Mouse (Mus musculus) spleen, postnatal 36 days (tissue): ENCODE data around the gene Gm14296.
"Not testable (repeated sequence)": the region's sequence is repeated elsewhere in the genome, so short reads cannot be mapped to it uniquely, and the experiment has no call there.

Experiments
- DNase-seq, 2 experiments: peaks; one replicate each; pipeline ENCODE4 v3.0.0; 2022; ENCODE audit warnings: low spot score in 2 of 2, mixed read lengths in 1 of 2

Gene Gm14296

DNA sequence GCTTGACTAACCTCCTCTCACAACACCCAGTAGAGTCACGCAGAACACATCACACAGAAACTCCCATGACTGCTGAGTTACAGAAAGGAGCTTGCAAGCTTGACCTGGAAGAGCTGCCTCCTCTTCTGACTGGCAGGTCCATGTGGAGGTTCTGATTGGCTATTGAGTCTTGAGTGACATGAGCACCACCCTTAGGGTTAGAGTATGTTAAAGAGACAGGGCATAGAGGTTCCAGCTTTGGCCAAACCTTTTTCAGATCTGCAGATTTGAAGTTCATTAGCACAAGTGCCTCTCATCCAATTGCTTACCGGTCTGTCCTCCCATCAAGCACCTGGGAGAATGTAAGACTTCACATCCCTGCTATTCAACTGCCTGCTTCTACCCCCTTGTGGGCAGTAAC lies at the start of gene Gm14296:
TSS of gene Gm14296 (minus strand) at position 101 of the 400 bp plus-strand sequence.
- DNase-seq, result not testable (repeated sequence)

GRCm38 (mm10) chr2:176905464-176905863 lies 22.1 kb downstream of the Gm14296 start:
- DNase-seq, result not testable (repeated sequence)
